Mouse (Mus musculus) C2C12 (cell line): ENCODE measurements at regions not wholly inside any gene's neighbourhood (a gene's known extent, or its start where the extent isn't known, plus 50 kb on each side); places are given as distances from the start of the nearest gene placed in this dataset.
"Not testable (repeated sequence)": the region's sequence is repeated elsewhere in the genome, so short reads cannot be mapped to it uniquely, and the experiment has no call there.

Source experiments
- H3K27me3 ChIP-seq: one replicate; pipeline ENCODE4 v1.6.1; 2011; ENCODE audit not compliant: control insufficient read depth, insufficient read depth, insufficient read length
- H3K36me3 ChIP-seq: one replicate; pipeline ENCODE4 v1.6.1; 2011; ENCODE audit not compliant: control insufficient read depth, insufficient read depth
- H3K4me3 ChIP-seq: one replicate; pipeline ENCODE4 v1.5.1; 2011; ENCODE audit warnings: mild to moderate bottlenecking, control low read depth; ENCODE audit not compliant: poor library complexity, insufficient read depth, severe bottlenecking
- H3K79me2 ChIP-seq: one replicate; pipeline ENCODE4 v1.6.1; 2011; ENCODE audit not compliant: control insufficient read depth, insufficient read depth
- H3K79me3 ChIP-seq: one replicate; pipeline ENCODE4 v1.6.1; 2011; ENCODE audit warnings: low read depth, control low read depth
- H3ac ChIP-seq: one replicate; pipeline ENCODE3; 2011; ENCODE audit warnings: low read depth; ENCODE audit not compliant: control insufficient read depth, insufficient read length
- CEBPB ChIP-seq: IDR thresholded peaks from one replicate; pipeline ENCODE4 v1.6.1; 2011; ENCODE audit warnings: low read depth, mild to moderate bottlenecking, control low read depth, moderate library complexity
- CTCF ChIP-seq: IDR thresholded peaks from one replicate; pipeline ENCODE4 v1.5.1; 2011; ENCODE audit not compliant: control insufficient read depth, insufficient read depth, insufficient read length
- FOSL1 ChIP-seq: IDR thresholded peaks from one replicate; pipeline ENCODE4 v1.8.0; 2011; ENCODE audit warnings: mild to moderate bottlenecking, low read length; ENCODE audit not compliant: poor library complexity, insufficient read depth, severe bottlenecking
- MAX ChIP-seq: IDR thresholded peaks from one replicate; pipeline ENCODE4 v1.6.1; 2011; ENCODE audit warnings: mild to moderate bottlenecking, control low read depth
- MYOD1 ChIP-seq: IDR thresholded peaks from one replicate; pipeline ENCODE4 v1.6.1; 2011; ENCODE audit warnings: low read depth; ENCODE audit not compliant: control insufficient read depth, insufficient read length
- MYOG ChIP-seq: IDR thresholded peaks from one replicate; pipeline ENCODE4 v1.6.1; 2011; ENCODE audit not compliant: control insufficient read depth, insufficient read length; ENCODE audit errors: extremely low read depth
- USF1 ChIP-seq: IDR thresholded peaks from one replicate; pipeline ENCODE4 v1.6.1; 2011; ENCODE audit warnings: low read depth, mild to moderate bottlenecking, control low read depth, moderate library complexity

GRCm38 (mm10) chr2:22038780-22039179, 188.5 kb upstream of the Myo3a start:
- Histone ChIP-seq H3ac (no peak overlapping the region), H3K79me2 (no peaks in the 10 kb centered on the region), H3K79me3 (no peaks in the 10 kb centered on the region), H3K36me3 (no peaks in the 10 kb centered on the region), H3K27me3 (no peaks in the 10 kb centered on the region), H3K4me3 (no peak overlapping the region)
- no peak for TF ChIP-seq USF1
- TF ChIP-seq MYOG, result no peak
- no peak for TF ChIP-seq MAX
- no peak for TF ChIP-seq FOSL1
- TF ChIP-seq CTCF, result no peak
- TF ChIP-seq CEBPB, result no peak
- TF ChIP-seq MYOD1, result no peak

DNA sequence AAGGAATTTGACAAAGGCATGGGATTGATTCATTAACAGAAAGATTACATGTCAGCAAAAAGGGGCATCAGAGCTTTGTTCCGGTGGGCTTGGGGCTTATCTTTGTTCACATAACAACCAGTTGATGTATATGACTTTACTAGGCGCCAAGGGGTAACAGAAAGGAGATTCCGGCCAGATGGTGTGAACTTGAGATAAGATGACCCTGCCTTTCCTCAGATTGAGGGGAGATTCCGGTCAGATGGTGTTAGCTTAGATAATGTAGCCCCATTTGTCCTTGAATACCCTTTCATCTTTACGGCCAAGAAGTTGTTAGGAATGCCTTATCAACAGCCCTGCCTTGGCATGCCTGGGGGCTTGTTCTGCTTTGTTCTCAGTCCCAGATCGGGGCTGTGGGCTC, 183.4 kb upstream of the Myo3a start:
- H3K36me3 ChIP-seq, H3K79me2 ChIP-seq, H3K27me3 ChIP-seq, H3K4me3 ChIP-seq, H3K79me3 ChIP-seq, H3ac ChIP-seq: not testable (repeated sequence)

DNA sequence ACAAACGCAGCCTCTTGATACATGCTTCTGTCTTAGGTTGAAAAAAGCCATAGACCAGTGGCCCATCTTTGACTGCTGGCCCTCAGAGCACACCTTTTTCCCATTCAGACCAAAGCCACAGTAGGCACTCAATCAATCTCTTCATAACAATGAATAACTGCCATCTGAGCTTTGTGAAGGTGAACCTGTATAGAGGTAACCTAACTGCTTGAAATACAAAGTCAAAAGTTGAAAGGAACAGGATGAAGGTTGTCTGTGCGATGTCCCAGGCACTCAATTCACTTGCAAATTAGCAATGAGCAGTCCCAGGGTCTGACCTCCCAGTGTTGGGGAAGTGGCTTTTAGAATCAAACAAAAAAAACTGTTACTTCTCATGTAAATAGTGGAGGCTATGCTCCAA, 182.4 kb upstream of the Myo3a start:
- TF ChIP-seq MYOD1, result no peak
- H3K79me3 ChIP-seq, result no peaks in the 10 kb centered on the region

DNA sequence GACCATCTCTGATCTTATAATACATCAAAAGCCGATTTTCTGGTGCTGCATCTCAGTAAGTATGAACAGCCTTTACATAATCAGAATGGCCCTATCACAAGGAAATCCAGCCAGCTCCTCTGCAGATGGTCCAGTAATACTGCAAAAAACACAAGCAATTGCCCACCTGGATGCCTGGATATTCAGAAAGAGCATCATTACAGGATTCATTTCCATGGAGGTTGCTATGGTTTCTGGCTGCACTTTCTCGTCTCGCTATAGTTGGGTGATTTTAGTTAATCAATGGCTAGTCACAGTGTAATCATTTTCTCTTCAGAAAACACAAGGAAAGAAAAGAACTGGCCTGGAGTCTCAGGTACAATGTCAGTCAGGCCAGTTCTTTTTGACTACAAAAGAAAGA, 179.8 kb upstream of the Myo3a start:
- Histone ChIP-seq H3K27me3 (no peaks in the 10 kb centered on the region), H3K36me3 (no peaks in the 10 kb centered on the region), H3ac (no peak overlapping the region), H3K79me3 (no peaks in the 10 kb centered on the region), H3K79me2 (no peaks in the 10 kb centered on the region), H3K4me3 (no peak overlapping the region)
- no peak for TF ChIP-seq USF1
- TF ChIP-seq CEBPB, result no peak
- TF ChIP-seq FOSL1, result no peak
- TF ChIP-seq MYOD1, result no peak
- TF ChIP-seq MYOG, result no peak
- TF ChIP-seq MAX, result no peak
- no peak for TF ChIP-seq CTCF

More for the DNA sequence above, 182.4 kb upstream of the Myo3a start:
- Histone ChIP-seq H3K27me3 (no peaks in the 10 kb centered on the region), H3K79me2 (no peaks in the 10 kb centered on the region), H3K36me3 (no peaks in the 10 kb centered on the region), H3ac (no peak overlapping the region), H3K4me3 (no peak overlapping the region)

- Histone ChIP-seq H3K79me2 (no peaks in the 10 kb centered on the region), H3K79me3 (no peaks in the 10 kb centered on the region), H3K36me3 (no peaks in the 10 kb centered on the region), H3ac (no peak overlapping the region), H3K4me3 (no peak overlapping the region), H3K27me3 (no peaks in the 10 kb centered on the region)
- TF ChIP-seq MYOD1 (no peak), MYOG (no peak), MAX (no peak), CTCF (no peak), USF1 (no peak), FOSL1 (no peak), CEBPB (no peak)
Measured at GRCm38 (mm10) chr2:22066535-22066934, 160.8 kb upstream of the Myo3a start.

- Histone ChIP-seq H3K4me3 (no peak overlapping the region), H3K36me3 (no peaks in the 10 kb centered on the region), H3K27me3 (no peaks in the 10 kb centered on the region), H3ac (no peak overlapping the region), H3K79me3 (no peaks in the 10 kb centered on the region), H3K79me2 (no peaks in the 10 kb centered on the region)
- TF ChIP-seq MYOG, result no peak
- TF ChIP-seq MYOD1, result no peak
- no peak for TF ChIP-seq CEBPB
- TF ChIP-seq USF1, result no peak
- TF ChIP-seq CTCF, result no peak
- no peak for TF ChIP-seq FOSL1
- TF ChIP-seq MAX, result no peak
Measured at GRCm38 (mm10) chr2:22096848-22097247, 130.5 kb upstream of the Myo3a start.
